Mouse (Mus musculus): ENCODE data around the gene Eri3.
A peak's percentile ranks its signal among the peaks of the same experiment; 100 is the strongest.

Eri3 gene

DNA sequence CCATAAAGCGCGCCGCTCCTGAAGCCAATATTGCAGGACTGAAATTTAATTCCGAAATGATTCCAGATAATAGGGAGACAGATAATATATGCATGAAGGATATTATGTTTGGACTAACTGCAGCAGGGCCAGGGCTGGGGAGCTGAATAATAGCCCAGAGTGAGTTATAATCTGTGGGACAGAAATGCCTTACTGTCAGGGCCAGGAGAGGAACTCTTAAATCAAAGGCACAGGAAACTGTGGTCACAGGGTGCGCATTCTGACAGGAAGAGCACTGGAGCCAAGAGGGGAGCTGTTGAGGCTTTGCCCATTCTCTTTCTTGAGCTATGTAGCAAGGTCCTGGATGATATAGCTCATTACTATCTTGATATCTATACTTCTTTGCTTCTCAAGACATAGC lies 74.5 kb downstream of the Eri3 start:
- DNase-seq (ENCODE audit: low spot score in 2 of 2), result no peak

DNA sequence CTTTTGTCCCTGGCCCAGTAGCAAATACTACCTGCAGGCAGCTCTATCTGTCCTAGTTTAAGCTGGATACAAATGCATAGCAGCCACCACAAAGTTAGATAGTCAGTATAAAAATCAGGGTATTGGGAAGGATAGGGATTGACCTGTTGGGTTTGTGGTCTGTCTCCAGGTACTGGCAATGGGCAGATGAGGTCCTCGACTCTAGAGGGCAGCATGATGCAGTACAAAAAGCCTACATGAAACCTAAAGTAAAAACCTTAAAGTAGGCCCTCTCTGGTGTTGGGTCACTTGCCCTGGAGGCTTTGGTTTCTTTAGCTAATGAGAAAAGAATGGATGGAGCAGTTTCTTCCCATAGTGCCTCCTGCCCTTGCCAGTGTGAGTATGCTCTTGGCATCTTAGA lies 78.3 kb downstream of the Eri3 start:
- DNase-seq (ENCODE audit: low spot score in 2 of 2), result no peak

DNA sequence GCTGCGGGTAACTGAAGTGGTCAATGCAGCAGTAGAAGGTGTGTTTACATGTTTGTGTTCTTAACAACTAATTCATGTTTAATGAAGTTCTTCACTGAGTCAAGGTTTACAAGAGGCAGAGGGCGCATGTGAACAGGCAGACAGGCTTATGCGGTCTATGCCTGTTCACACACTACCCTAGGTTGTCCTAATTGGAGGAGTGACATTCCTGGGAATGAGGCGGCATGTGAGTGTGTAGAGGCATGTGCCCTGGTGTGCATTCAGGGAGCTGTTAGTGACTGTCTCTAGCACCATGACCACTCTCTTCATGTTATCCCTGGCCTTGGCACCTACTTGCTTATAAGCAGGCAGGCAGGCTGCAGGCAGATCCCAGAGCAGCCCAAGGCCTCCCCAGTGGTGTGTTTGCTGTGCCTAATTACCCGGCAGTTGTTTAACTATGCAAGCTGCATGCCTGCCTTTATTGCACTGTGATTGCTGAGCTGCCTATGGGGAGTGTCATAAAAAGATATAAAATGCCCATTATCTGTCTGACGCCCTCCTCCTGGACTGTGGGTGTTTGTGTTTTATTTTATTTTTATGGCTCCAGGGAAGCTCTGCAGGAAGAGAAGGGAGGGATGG lies 80.0 kb downstream of the Eri3 start:
- no peak for DNase-seq (ENCODE audit: low spot score in 2 of 2)

DNA sequence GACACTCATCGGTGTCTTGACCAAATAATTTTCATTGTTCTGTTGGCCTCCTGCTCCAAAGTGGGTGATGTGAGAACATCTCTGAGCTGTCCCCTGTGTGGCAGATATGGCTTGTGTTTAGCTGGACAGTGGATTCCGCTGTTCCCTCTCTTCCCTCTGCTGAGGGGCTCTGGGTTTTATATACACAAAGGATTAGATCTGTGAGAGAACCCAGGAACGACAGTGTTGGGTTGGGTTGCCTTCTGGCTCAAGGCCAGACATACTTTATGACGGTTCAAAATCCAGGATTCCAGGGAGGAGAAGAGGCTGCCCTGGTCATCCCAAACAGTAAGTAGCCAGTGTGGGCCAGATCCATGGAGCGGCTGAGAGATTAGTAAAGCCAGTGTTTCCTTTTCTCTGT lies 83.4 kb downstream of the Eri3 start:
- no peak for DNase-seq (ENCODE audit: low spot score in 2 of 2)

DNA sequence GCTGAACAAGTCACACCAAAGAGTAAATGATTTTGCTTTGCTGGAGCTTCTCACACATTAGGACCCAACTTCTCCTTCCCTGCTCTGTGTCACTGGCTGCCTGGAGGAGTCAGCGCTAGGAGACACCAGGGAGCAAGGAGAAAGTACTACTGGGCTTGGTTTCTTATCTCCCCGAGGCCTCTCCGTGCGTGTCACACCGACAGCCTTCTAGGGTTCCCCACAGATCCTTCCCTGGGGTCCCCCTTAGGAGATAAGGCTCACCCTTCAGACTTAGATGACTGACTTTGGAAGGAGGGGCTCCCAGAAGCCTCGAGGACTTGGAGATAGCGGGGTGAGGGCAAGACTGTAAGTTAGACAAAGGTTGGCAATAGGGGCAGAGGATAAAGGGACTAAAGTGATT lies 84.5 kb downstream of the Eri3 start:
- DNase-seq (ENCODE audit: low spot score in 2 of 2), result no peak

DNA sequence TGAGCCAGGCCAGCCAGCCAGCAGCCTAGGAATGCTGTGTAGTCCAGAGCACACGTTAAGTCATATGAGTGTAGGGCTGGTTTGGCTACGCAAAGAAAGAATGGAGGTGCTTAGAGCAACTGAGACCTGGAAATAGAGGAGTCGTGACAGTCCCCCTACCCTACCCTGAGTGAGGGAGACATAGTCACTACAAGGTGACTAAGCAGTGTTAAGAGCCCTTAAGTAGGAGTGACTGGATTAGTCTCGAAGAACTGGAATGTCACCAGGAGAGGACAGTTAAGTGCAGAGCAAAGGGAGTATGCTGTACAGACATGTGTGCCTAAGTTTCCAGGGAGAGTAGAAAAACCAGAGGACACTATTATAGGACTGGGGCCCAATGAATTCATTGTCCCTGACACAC lies 86.0 kb downstream of the Eri3 start:
- no peak for DNase-seq (ENCODE audit: low spot score in 2 of 2)

DNA sequence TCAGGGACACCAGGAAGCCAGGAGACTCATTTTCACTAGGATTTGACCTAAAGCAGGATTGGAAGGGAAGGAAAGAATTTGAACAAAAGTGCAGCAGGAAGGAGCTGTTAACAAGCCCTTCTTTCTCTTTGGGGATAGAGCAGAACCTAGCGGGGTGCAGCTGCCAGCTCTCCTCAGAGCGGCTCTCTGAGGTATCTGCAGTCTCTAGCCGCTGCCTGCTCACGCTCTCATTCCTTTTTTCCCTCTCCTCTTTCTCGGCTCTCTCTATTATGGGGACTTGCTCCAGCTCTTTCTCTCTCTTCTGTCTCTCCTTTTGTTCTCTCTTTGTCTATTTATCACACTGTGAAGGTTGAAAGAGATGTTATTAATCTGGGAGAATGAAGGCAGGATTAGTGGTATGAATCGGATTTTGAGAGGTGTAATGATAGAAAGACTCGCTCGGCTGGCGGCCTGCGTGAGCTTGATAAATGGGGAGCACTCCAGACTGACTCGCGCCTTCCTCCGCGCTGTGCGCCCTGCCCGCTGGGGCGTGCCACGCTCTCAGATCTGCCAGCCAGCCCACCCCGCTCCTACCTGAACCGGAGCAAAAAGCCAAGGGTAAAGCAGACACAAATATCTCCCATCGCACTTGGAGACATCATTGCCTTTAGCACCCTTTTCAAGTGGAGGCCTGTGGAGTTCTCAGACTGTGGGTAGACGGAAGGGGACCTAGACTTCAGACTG lies 86.9 kb downstream of the Eri3 start:
- no peak for DNase-seq (ENCODE audit: low spot score in 2 of 2)

DNA sequence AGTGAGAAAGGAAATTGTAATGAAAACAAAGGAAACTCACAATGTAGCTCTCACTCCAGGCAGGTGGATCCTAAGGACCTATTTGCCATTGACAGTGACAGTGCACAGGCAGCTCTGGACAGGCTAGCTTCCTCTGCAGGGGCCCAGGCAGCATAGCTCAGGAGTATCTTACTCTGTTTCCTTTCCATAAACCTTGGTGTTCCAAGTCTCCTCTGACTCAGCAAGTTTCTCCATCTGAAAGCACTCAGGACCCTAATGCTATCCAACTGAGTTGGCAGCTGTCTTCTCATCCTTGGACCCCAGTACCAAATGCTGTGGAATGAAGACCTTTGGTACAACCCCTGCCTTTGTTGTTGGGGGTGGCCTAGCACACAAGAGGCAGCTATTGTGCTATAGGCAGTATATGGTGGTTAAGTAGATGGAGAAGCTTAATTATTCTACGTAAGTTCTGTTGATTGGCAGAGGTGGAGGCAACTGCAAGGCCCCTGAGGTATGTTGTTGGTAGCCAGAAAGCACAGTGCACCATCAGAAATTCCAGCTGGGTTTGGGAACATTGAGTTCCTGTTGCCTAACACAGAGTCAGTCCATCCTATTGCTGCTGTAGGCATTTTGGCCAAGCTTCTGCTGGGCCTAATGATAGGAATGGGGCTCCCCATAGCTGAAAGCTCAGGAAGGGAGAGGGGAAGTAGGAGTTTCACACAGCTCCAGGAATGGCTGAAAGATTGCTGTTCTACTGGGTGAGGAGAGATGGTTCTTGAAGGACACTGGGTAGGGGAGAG lies 90.9 kb downstream of the Eri3 start:
- no peak for DNase-seq (ENCODE audit: low spot score in 2 of 2)

DNA sequence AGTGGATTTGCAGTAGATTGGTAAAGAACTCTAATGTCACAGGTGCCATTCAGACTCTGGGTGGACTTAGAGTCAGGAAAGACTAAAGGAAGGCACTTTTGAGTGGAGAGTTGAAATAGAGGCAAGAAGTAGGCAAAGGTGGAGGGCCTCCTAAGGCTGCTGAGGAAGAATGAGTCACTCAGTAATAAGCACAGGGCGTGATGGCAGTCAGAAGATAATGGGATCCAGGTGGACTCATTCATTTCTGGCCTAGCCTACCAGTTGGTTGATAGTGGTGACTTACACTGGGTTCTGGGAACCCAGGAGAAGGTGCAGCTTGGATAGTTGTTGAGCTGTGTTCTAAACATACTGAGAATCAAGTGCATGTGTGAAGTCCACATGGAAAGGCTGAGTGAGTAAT lies 91.6 kb downstream of the Eri3 start:
- DNase-seq (ENCODE audit: low spot score in 2 of 2), result no peak

DNA sequence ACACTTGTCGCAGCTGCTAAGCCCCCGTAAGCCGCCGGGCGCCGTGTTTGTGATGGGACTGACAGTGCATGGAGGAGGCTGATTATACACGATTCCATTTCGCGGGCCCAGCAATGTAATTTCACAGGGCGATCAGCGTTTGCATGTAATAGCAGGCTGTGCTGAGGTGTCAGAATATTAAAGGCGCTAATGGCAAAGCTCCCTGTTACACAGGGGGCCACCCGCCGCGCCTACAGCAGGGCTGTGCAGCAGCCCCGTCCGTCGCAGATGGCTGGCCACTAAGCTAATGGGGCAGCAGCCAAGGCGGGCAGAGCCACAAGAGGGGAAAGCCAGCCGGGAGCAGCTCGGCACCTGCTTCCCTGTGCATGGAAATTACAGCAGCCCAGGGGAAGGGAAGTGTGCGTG lies 94.9 kb downstream of the Eri3 start:
- DNase-seq (ENCODE audit: low spot score in 2 of 2), result peak; percentile 45 to 75

DNA sequence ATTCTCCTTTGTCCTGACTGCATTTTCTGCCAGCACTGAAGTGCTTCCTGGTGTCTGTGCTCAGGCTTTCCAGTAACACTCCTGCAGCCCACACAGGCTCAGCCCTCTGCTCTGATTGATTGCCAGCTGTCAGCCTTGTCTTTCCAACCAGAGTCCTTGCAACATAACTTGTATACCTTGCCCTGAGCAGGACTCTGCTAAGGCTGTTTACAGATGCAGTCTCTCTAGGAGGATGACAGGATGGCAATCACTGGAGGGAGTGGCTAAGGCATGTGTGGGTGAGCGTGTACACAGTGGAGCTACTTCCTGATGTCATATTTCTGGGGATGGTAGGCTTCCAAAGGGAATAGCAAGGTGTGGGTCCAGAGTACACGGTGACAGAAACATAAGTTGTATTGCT lies 95.7 kb downstream of the Eri3 start:
- no peak for DNase-seq (ENCODE audit: low spot score in 2 of 2)

DNA sequence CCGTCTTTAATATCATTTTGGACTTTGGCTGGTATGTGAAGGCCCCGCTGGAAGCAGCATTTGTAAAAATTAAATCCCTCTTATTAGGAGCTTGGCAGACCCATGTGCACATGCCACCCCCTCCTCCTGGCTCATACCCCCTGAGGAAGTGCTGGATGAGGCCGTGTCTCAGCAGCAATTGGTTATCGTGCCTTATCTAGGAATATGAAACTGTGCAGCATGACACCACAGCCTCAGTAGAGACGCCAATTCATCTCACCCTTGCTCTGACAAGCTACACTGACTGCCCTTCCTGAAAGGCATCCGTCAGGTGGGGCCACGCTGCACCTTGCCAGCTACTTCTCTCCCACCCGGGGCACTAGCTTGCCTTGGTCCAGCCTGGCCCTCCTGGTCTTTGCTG lies 96.3 kb downstream of the Eri3 start:
- no peak for DNase-seq (ENCODE audit: low spot score in 2 of 2)

DNA sequence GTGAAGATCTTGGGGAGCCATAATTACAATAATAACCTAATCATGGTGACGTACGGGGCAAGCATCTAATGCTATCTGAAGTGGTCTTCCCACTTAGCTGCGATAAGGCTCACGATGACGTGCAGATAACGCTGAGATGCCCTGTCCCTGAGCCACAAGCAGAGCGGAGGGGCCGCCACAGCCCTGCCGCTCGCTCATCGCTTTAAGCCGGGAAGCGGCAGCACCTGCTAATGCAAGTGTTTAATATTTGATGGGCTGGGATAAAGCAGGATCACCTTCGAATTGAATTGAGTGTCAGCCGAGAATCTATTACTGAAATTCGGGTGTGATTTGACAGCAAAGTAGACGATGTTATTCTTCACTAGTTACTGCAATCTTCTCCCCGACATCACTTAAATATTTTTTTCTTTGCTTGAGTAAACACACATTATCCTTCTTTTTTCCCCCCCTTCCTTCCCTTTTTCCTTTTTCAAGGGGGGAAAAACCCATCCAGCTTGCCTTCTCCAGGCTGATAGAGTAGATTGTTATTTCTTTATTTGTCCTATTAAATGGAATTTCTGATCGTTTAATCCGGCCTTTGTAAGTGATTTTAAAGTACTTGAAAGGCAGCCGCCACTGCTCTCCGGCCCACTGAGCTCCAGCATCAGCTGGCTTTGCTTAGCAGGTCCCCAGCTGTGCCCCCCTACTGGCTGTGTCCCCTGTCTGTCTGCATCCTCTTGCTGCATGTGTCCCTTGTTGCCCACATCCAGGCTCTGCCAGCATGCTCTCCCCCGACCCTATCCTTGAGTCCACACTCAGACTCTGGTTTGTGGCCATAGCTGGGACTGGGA lies 97.0 kb downstream of the Eri3 start:
- DNase-seq (ENCODE audit: low spot score in 2 of 2), result no peak

DNA sequence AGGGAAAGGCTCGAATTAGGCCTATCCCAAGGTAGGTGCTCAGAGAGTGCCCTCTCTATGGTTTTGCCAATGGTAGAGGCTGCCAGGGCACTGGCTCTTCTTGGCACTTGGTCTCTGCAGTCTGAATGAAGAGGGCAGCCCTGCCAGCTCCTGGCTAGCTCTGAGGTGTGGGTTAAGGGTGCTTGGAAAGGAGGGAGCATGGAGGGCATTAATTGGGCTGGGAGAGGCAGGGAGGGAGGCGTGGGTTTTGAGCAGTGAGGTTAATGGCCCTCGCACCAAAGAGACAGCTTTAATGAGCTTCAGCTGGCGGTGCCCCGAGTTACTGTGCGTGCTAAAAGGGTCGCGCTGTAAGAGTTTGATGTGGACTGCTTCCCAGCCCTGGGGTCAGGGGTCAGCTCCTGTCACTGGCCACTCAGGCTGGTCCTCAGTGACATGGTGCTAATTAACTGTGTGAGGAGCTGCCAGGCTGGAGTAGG lies 101.5 kb downstream of the Eri3 start:
- no peak for DNase-seq (ENCODE audit: low spot score in 2 of 2)

DNA sequence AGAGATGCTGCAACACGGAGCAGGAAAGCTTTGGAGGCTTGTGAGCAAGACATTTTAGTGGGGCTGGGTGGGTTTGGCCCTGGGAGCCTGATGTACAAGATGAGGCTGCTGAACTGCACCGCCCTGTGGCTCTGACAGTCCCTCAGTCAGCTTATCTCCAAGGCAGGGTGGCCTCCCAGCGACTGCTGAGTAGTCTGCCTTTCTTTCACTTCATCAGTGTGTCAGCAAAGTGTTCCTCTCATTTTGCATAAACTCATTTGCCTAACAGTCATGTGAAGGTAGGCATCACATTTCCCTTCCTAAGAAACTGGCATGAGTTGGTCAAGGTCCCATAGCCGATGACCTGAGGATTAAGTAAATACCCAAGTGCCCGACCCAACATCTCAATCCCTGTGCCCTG lies 102.6 kb downstream of the Eri3 start:
- DNase-seq (ENCODE audit: low spot score in 2 of 2), result no peak

DNA sequence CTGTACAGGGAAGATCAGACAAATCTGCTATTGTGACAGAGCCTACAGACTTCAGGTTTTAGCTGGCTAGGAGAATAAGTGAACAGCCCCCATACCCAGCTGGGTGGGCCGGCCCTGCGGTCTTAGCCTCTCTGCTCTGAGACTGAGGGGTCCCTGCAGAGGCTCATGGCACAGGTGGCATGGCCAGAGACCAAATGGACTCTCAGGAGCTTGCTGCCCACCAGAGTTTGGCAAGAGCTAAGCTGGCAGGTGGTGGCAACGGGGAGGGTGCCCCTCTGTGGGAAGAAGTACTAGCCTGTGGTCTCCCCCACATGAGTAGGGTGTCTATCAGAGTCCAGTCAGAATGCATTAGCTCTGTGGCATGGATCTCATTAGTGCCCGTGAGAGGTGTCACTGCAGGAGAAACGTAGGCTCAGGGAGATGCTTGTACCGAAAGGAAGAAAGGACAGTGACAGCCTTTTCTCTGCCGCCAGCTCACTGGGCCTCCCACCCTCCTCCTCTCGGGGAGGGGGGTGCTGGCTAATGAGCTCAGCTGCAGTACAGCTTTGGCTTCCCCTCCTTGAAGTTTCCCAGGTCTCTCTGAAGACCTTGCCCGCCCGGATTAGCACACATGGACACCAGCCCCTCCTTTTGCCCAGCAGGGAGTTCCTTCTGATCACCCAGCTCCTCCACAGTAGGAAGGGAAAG lies 104.0 kb downstream of the Eri3 start:
- DNase-seq (ENCODE audit: low spot score in 2 of 2), result peak in 1 of 2 experiments; percentile 33

DNA sequence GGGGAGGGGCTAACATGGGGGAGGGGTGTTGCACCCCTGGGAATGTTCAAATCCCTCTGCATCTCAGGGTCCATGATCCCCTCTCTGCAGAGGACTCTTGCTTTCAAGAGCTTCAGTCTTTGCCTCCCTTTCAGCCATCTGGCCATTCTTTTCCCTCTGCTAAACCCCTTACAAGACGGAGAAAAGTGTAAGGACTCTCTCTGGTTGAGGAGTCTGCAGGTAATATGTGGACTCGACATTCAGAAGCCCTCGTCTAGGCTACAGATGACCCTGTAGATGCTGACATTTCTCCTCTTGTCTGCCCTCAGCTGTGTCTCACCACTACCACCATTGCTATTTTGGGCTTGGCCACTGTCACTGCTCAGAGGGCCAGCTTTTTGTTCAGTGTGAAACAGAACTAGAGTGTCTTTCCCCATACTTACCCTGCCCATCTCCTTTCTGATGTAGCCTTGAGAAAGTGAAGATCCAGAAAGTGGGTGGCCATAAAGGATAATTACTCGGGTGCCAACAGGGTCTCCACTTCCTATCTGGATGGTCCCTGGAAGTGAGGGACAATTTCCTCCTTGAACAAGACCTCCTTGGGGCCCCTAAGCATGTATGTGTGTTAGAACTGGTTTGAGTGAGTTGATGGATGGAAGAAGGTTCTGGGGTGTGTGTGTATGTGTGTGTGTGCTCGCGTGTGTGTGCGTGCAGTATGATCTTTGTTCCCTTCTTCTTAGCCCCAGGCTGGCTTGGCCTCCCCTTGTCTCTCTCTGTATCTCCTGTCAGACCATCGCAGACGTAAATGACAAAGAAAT lies 104.7 kb downstream of the Eri3 start:
- DNase-seq (ENCODE audit: low spot score in 2 of 2), result no peak

DNA sequence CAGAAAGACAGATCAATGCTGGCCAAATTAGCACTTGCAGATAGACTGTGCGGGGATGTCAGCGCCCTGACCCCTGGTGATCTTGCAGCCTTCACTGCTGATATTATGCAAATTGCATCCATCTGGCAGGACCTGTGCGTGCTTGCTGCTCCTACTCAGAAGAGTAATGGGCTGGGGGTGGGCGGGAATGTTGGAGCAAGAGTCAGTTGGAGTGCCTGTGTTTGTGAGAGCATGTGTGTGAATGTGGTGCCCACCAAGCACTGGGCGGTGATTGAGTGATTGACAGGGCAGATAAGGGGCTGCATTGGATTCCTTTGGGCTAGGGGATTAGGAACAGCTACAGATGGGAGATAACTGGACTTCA lies 105.3 kb downstream of the Eri3 start:
- no peak for DNase-seq (ENCODE audit: low spot score in 2 of 2)

DNA sequence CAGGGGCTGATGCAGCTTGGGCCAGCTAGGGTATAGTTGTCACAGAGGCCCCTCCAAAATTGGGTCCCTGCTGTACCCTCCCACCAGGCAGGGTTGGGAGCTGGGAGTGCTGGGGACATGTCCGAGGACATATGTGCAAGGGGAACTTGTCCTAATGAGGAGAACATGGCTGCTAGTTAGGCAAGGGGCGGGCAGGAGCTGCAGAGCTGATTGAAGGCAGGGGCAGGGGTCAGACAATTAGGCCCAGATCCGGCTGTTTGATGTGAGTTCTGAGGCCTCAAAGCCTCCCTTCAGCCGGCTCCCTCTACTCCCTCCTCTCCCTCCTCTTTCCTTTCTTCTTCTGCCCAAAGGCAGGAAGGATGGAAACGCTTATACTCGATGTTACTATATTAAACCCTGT lies 106.8 kb downstream of the Eri3 start:
- DNase-seq (ENCODE audit: low spot score in 2 of 2), result no peak

DNA sequence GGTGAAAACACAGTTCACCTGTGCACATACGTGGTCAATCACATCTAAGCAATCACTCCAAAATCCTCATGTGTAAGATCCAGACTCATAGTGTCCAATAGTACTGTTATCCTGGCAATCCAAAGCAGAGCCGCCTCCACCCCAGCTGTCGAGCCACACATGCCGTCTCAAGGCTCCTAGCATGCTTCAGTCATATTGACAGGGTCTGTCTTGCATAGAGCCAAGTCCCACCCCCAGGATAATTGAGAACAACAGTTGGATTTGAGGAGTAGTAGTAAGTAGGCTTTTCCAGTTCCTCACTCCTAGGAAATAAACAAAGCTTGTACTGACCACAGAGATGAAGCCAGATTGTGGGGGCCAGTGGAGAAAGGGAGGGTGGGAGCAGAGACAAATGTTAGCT lies 107.5 kb downstream of the Eri3 start:
- no peak for DNase-seq (ENCODE audit: low spot score in 2 of 2)
